Mouse (Mus musculus) brain, adult 10 weeks (tissue): Measurements from ENCODE around the gene Olfr952. TPM values are rescaled to one million over a fixed set of nuclear protein-coding genes. Genes with fewer than 3 reads are reported as not detected.

Experiments used
- polyA plus RNA-seq: library from polyadenylated mRNA; stranded (reverse); fragments of 350-450 nt; fragmentation: Illumina TruSeq; extraction: RNeasy Lipid Tissue Mini Kit (QIAGEN cat#74804); gene quantifications from one replicate; pipeline ENCODE4 v1.2.3, GENCODE M21; 2015; ENCODE audit warnings: low read depth, low replicate concordance

Gene Olfr952
- polyA plus RNA-seq, result not detected

GRCm38 (mm10) chr9:39427048-39427447 lies at the start of gene Olfr952:
Olfr952 (minus strand) TSS chr9:39427148.

GRCm38 (mm10) chr9:39471844-39472243 lies 44.9 kb upstream of the Olfr952 start, which contains the start of gene Olfr955:
Olfr955 (minus strand) TSS chr9:39471944.

GRCm38 (mm10) chr9:39456401-39456800 lies 29.5 kb upstream of the Olfr952 start, which contains the start of gene Olfr954:
Olfr954 (plus strand) TSS chr9:39456701.

GRCm38 (mm10) chr9:39387110-39387509 lies 39.8 kb downstream of the Olfr952 start, which contains the start of gene Olfr951:
Olfr951 (plus strand) TSS chr9:39387410.

Other genes with a start within 250 kb of the Olfr952 start
- gene Olfr944, start 225.2 kb downstream of the Olfr952 start, polyA plus RNA-seq, result not detected
- gene Olfr1537, start 177.2 kb downstream of the Olfr952 start, polyA plus RNA-seq, result not detected
- gene Olfr945, start 150.3 kb downstream of the Olfr952 start, polyA plus RNA-seq, result not detected
- gene Olfr948, start 101.1 kb downstream of the Olfr952 start, polyA plus RNA-seq, result not detected
- gene Olfr951, start 39.7 kb downstream of the Olfr952 start, polyA plus RNA-seq, result not detected
- not detected for gene Olfr954, start 29.6 kb upstream of the Olfr952 start, polyA plus RNA-seq
- not detected for gene Olfr955, start 44.8 kb upstream of the Olfr952 start, polyA plus RNA-seq
- gene Olfr44, start 66.8 kb upstream of the Olfr952 start, polyA plus RNA-seq, result not detected
- gene Olfr957, start 88.7 kb upstream of the Olfr952 start, polyA plus RNA-seq, result not detected
- not detected for gene Olfr958, start 126.9 kb upstream of the Olfr952 start, polyA plus RNA-seq
- gene Olfr959, start 148.4 kb upstream of the Olfr952 start, polyA plus RNA-seq, result not detected
- gene AW551984, start 177.3 kb upstream of the Olfr952 start, polyA plus RNA-seq, result 10.0 TPM
- gene Olfr148, start 183.5 kb upstream of the Olfr952 start, polyA plus RNA-seq, result not detected
- gene Olfr960, start 194.2 kb upstream of the Olfr952 start, polyA plus RNA-seq, result not detected
- not detected for gene Olfr961, start 217.9 kb upstream of the Olfr952 start, polyA plus RNA-seq
- gene Olfr963, start 240.1 kb upstream of the Olfr952 start, polyA plus RNA-seq, result not detected